Mouse (Mus musculus) WW6 (cell line): ENCODE data around the gene Evx2.

Source experiments
- DNase-seq: peaks from one replicate; pipeline ENCODE4 v3.0.0-alpha.2; 2013; ENCODE audit warnings: low read depth, low spot score

The Evx2 gene

DNA sequence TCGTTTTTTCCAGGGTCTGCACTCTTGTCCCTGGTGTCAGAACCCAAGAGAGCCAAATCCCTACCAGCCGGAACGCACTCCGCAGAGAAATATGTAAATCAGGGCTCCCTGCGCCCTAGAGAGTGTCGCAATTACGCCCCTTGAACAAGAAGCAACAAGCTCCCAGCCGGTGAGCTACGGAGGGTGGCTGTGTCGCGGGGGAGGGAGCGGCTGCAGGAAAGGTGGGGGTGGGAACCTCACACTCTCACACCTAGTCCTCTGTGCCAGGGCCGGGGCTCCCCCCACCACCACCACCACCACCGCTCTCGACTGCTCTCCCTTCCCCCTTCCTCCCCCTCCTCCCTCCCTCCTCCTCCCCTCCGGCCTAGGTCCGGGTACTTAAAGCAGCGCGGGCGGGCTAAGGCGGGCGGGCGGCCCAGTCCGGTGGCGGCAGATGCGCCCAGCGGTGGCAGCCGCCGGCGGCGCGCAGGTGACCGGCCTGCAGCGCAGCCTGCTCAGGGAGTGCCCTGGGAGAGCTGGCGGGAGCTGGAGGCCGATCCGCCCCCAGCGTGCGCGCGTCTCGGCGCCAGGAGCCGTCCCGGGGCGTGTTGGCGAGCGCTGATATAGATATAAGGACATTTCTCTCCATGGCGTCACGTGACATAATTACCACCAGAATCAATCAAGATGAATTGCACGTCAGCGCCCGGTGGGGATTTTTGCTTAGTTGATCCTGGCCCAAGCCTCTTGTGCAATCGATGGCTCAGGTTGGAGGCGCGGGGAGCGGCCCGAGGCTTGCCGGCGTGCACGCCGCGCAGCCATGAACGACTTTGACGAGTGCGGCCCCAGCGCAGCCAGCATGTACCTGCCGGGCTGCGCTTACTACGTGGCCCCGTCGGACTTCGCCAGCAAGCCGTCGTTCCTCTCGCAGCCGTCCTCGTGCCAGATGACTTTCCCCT lies 22.5 kb upstream of the Evx2 start:
- no peak for DNase-seq

DNA sequence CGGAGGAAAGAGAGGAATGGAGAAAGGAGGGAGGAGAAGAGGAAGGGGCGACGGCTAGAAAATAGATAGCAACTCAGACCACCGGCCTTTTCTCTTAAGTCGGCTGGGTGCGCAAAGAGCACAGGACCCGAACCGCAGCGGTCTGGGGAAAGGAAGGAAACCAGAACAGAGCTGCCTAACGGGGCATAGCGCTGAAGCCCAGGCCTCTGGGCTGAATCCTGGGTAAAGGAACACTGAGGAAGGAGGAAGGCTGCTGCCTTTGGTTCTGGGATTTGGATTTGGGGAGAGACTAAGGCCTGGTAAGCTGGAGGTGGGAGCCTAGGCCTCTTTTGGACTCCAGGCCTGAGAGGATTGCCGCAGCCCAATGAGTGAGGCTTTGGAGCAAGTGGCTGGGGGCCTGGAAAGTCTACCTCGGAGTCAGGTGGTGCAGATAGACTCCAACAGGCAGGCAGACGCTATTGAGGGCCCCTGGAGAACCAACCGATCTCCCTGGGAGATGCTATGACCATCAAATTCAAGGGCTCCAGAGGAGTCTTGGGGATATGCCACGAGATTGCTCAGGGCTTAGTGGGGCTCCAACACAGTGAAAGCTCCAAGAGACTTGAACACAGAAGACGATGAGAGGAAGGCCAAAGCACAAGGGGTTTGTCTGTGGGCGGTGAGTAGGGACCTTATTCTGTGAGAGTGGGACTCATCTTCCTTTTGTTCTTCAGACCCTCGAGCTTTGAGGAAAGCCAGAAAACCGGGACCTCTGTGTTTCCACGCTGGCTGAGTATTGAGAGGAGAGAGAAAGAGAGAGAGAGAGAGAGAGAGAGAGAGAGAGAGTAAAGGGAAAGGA lies 21.4 kb upstream of the Evx2 start:
- no peak for DNase-seq

DNA sequence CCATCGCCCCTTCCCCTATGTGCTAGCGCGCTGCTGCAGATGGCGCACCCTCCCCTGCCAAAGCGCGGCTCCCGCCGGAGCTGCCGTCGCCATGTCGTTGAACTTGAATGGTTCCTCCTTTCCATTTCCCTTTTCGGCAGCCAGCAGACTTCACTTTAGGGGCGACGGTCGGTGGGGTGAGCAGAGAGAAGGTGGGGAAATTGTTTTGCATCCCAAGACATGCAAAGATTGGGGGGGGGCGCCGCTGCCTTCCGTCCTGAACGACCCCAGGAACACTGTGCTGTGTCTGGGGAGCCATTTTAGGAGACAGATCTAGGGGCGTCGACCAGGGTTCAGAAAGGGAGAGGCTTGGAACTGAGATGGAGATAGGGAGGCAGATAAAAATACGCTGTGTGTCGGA lies 20.6 kb upstream of the Evx2 start:
- DNase-seq: no peak

DNA sequence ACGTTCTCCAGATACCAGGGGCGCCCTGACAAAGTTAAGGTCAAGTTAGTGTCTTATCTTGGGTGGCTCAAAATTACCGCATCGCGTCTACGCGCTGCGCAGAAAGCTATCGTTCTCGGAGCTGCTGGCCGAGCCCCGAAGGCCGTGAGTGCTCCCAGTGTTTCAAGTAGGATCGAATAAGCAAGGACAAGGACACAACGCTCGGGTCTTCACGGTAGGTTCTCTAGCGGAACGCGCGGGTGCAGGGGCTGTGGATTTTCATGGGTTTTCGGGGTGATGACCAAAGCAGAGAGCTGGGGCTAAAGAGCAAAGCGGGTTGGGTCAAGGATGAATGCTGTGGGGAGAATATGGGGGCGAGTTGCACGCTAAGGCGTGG lies 20.2 kb upstream of the Evx2 start:
- DNase-seq: no peak

DNA sequence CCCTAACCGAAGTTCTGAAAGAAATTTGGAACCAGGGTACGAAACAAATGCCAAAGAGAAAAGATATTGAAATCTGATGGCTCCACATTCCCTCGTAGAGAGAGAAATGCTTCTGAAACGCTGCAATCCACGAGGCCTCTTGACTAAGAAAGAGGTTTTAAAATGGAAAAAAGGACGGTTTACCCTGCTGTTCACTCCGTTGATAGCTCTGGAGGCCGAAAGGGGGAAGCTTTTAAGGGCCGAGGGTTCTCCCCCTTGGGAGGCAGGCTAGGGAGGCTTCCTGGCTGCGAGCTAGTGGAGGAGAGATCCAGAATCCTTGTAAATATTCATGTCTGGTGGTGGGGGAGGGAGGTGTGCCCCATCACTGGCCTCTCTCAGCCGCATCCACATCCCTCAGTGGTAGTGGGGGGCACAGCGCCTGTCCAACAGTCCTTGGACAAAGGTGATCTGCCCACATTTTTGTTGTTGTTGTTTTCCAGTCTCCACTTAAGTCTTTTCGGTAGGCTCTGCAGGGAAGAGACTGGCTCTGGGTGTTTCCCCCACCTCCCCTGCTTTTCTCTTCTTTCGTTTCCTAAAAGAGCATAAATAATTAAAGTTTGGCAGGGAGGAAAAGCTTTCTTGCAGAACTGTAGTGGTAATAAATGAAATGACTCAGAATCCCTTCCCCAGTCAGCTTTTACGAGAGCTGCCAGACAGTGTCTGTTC lies 19.7 kb upstream of the Evx2 start, which contains the start of gene Hoxd11:
Hoxd11 (plus strand) TSS at position 667 of the 705 bp plus-strand sequence.
- no peak for DNase-seq

DNA sequence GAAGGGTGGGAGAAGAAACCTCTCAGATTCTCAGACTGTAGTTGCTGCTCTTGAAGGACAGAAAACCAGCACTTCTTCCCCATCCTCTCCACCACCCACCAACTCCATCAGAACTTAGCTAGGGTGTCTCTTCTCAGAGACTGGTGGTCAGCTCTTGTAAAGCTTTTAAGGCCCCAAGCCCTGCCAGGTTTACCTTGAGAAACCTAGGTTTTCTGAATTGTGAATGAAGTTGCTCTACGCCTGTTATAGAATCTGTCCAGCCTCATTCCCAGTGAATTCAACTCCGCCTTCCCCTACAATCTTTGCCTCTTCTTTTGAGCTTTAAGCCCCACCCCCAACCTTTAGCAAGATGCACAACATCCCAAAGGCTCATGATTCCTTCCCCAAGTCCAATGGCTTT lies 17.7 kb upstream of the Evx2 start:
- no peak for DNase-seq

DNA sequence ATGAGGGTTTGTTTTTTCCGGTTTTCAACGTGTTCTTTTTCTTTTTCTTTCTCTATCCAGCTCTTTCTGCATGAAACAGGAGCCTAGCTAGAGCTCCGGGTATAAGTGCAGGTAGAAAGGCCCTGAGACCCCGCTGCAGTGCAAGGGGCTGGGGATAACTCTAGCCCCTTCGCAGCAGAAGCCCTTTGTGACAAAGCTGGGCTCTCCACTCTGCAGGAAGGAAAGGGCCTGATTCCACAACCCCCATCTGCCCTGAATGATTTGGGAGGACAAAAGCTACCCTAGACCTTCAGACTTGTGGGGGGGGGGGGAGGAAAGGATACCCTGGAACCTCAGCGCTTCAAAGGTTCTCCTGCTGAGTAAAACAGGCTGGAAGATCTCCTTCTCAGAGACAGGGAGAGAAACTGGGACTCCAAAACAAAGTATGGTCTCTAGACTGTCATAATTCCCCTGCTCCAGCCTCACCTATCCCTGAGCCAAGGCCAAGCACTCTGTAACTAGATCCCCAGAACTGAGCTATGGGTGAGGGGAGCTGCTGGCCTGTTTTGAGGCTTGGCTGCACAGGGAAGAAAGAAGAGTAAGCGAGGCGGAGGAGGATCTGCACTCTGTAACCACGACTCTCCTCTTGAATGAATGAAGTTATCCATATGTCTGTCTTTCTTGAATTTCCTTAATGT lies 17.2 kb upstream of the Evx2 start:
- DNase-seq: no peak

DNA sequence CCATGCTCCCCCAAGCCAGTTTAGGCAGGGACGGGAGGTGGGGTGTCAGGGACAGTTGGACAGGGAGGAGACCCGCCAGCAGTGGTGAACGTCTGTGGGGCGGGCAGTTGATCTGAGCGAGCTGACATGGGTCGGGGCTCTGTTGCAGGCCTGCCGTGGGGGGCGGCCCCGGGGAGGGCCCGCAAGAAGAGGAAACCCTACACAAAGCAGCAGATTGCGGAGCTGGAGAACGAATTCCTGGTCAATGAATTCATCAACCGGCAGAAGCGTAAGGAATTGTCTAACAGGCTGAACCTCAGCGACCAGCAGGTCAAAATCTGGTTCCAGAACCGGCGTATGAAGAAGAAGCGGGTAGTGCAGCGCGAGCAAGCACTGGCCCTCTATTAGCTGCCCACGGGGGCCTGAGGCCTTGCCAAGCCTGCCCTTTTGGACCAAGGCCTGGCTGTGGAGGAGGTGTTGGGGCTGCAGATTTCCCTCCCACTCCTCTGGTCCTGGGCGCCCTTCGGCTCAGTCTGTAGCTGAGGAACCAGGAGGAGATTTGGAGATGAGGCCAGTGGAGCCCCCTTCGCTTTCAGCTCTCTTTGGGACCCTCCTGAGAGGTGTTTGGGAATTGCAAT lies 16.4 kb upstream of the Evx2 start:
- no peak for DNase-seq

DNA sequence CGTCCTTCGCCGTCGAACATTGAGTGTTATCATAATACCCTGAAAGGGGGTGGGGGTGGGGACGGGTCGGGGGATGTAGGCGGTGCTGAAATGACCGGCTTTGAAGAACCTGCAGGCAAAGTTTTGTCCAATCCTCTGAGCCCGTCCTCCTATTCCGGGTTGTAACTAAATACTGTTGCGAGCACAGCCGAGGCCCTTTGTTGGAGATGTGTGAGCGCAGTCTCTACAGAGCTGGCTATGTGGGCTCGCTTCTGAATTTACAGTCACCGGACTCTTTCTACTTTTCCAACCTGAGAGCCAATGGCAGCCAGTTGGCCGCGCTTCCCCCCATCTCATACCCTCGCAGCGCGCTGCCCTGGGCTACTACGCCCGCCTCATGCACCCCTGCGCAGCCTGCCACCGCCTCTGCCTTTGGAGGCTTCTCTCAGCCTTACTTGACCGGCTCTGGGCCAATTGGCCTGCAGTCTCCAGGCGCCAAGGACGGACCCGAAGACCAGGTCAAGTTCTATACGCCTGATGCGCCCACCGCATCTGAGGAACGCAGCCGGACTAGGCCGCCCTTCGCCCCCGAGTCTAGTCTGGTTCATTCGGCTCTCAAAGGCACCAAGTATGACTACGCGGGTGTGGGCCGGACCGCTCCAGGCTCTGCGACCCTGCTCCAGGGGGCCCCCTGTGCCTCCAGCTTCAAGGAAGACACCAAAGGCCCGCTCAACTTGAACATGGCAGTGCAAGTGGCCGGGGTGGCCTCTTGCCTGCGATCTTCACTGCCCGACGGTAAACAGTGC lies 15.7 kb upstream of the Evx2 start, which contains the start of gene Hoxd12:
Hoxd12 (plus strand) TSS at position 133 of the 785 bp plus-strand sequence.
- DNase-seq: no peak

DNA sequence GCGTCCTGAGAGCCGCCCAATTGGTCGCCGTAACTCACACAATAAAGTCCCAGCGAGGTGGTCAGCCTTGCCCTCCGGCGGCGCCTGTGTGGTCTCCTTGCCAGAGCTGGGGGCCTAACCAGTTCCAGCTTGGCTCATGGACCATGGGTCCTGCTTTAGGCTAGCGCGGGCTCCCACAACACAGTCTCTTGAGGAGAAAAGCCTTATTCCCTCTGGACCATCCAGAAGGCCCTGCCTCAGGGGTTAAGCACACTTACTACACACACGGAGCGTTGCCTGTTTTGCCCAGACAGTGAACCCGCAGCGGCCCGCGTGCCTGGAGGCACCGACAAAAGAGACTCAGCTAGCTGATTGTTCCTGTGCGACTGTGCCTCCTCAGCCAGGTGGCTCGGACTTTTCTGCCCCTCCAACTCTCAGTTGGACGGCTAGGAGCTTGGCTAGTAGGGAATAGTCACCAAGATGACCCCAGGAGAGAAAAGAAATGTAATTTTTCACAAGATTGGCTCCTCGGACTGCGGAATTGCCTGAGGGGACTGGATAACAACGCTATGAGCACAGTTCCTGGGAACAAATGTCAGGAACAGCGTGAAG lies 14.6 kb upstream of the Evx2 start:
- no peak for DNase-seq

DNA sequence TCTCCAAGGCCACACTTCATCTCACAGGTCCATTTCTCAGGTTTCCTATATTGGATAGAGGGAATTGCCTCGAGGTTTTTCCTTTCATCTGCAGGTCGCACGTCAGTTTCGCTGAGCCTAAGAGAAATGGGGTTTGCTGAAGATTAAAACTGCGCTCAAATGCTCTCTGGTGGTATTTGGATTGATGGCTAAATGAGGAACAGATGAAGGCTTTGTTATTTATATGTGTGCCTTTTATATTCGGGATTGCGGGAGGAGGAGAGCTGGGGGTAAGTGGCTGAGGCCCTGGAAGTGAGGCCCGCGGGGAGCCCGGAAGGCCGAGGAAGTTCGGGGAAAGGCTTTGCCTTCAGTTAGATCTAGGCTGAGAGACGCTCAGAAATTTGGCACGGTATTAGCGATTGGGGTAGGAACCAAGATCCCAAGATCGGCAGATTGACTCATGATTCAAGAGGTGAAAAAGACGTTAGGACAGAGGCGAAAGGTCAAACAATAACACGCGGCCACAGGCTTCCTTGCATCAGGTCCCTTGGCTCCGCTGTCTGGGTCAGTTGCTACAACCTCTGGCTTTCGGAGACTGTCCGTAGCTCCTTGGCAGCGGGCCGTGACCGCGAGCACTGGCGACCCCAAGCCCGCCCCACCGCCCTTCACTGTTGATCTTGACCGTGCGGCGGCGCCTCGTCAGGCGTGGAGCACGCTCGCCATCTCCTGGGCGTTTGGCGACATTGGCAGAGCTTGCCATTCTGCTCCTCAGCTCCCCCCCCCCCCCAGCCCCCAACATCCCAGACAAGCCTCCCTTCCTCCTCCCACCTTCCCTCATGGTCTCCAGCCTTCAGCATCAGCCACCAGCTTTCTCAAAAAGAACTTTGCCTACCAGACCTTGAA lies 13.4 kb upstream of the Evx2 start:
- no peak for DNase-seq

DNA sequence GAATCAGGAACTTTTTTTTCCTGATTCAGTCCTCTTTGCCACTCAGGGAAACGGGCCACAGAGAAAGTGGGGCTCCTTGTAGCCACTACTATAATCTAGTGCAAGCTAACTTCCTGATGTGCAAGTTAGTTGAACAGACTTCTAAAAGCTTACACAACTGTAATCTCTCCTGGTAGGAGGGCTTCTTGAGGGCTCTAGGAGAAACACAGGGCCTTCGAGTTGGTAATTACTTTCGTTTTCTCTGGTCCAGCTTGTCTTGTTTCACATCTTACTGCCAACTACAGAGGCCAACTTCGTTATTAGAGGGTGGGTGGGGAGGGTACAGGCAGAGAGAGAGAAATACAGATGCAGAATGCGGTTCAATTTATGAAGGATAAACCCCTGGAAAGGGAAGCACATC lies 12.5 kb upstream of the Evx2 start:
- DNase-seq: no peak

DNA sequence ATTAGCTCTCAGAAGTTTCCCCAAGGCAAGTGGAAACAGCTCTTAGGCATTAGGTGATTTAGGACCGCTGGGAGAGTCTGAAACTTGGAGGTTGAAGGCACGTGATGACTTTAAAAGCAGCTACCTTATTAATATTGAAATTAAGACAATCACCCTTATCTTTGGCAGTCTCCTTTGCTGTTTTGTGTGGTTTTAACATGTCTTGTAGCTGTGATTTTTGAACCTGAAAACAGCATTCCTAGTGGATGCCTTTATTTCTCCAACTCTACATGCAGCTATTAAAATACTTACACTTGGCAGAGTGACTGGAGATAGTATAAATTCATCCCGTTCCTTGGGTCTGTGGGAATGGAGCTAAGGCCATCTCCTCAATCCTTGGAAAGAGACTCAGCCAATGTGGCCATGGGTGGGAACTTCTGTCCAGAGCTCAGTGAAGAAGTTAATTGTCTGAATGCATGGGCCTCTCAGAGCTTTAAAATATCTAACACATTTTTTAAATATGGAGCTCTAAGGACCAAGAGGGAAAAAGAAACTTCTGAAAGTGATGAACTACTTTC lies 11.4 kb upstream of the Evx2 start:
- no peak for DNase-seq

DNA sequence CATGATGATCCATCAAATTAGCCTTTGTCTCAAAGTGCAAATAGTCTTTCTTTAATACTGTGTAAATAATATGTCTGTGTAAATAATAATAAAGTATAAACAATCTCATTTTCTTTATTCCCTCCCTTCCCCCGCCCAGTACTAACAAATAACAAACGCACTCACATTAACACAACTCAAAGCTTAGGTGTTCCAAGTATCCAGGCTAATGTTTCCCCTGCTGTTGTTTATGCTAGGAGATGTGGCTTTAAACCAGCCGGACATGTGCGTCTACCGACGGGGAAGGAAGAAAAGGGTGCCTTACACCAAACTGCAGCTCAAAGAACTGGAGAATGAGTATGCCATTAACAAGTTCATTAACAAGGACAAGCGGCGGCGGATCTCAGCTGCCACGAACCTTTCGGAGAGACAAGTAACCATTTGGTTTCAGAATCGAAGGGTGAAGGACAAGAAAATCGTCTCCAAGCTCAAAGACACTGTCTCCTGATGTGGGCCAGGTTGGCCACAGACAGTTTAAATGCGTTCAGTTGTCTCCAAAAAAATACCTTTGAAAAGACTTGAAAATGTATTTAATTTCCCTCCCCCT lies 10.4 kb upstream of the Evx2 start:
- no peak for DNase-seq

DNA sequence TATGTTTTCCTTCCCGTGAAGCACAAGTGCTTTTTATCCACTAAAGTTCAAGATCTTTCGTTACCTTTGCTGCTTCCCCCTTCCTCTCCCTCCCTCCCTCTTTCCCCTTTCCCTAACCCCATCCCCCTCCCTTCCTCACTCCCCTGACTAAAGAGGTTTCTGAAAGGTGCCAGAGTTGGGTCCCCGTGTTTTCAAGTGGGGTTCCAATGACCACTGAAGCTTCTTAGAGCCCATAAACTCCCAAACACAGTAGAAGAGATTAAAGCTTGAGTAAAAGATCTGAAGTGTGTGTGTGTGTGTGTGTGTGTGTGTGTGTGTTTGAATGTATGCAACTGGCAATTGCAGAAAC lies 9.8 kb upstream of the Evx2 start:
- no peak for DNase-seq

DNA sequence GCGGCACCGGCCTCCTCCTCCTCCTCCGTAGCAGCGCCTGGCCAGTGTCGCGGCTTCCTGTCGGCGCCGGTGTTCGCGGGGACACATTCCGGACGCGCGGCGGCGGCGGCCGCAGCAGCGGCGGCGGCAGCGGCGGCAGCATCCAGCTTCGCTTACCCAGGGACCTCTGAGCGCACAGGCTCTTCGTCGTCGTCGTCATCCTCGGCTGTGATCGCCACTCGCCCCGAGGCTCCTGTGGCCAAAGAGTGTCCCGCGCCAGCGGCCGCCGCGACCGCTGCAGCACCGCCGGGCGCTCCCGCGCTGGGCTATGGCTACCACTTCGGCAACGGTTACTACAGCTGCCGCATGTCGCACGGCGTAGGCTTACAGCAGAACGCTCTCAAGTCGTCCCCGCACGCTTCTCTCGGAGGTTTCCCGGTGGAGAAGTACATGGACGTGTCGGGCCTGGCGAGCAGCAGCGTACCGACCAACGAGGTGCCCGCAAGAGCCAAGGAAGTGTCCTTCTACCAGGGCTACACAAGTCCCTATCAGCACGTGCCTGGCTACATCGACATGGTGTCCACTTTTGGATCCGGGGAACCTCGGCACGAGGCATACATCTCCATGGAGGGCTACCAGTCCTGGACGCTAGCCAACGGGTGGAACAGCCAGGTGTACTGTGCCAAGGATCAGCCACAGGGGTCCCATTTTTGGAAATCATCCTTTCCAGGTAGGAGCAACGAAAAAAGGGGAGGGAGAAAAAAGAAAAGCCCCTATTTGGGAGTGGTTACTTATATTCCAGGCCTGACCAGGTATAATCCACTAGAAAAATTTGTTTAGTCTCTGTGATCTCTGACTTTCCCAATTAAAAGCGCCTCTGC lies 9.2 kb upstream of the Evx2 start:
- DNase-seq: no peak

DNA sequence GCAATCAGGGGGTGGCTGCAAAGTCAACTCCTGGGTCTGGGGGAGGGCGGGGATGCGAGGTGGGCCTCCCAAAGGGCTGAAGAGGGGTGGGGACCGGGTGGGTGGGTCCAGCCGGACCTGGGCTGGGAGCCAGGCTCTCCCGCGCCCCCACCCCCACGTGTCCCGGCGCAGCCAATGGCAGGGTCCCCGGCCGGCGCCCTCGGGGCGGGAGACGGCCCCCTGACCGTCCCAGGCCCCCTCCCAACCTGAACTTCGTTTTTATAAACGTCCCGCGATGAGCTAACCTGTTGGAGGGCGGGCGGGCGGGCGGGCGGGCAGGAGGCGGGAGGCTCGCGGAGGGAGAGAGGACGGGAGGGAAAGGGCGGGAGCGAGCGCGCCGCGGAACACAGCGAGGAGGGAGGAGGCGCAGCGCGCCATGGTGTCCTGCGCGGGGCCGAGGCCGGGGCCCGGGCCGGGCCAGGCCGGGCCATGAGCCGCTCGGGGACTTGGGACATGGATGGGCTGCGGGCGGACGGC lies 8.5 kb upstream of the Evx2 start, which contains the start of gene Hoxd13:
Hoxd13 (plus strand) TSS at position 469 of the 516 bp plus-strand sequence.
- no peak for DNase-seq
